Mouse (Mus musculus) layer of hippocampus, adult 9-10 months (tissue): ENCODE data around the gene AW551984.

Source experiments
- DNase-seq: peaks from one replicate; pipeline ENCODE4 v3.0.0; 2022; ENCODE audit warnings: low spot score

Gene AW551984

GRCm38 (mm10) chr9:39603999-39604453, at the start of gene AW551984:
TSS of gene AW551984 (minus strand) at chr9:39604403.
- no peak for DNase-seq

GRCm38 (mm10) chr9:39647382-39647781, 43.2 kb upstream of the AW551984 start:
- no peak for DNase-seq

- no peak for DNase-seq
Observed at GRCm38 (mm10) chr9:39644785-39645184, 40.6 kb upstream of the AW551984 start, which contains the start of gene Olfr961. TSS of gene Olfr961 (plus strand) at chr9:39645085.

- peak; percentile 18 for DNase-seq
Observed at GRCm38 (mm10) chr9:39633913-39634594, 29.9 kb upstream of the AW551984 start.

GRCm38 (mm10) chr9:39629069-39629468, 24.9 kb upstream of the AW551984 start:
- DNase-seq, result no peak

GRCm38 (mm10) chr9:39624711-39625110, 20.5 kb upstream of the AW551984 start:
- no peak for DNase-seq

- DNase-seq, result no peak
Observed at GRCm38 (mm10) chr9:39623783-39624182, 19.6 kb upstream of the AW551984 start.

- no peak for DNase-seq
Observed at GRCm38 (mm10) chr9:39621073-39621472, 16.9 kb upstream of the AW551984 start, which contains the start of gene Olfr960. TSS of gene Olfr960 (plus strand) at chr9:39621373.

GRCm38 (mm10) chr9:39611953-39612352, 7.8 kb upstream of the AW551984 start:
- no peak for DNase-seq

GRCm38 (mm10) chr9:39610355-39610754, 6.2 kb upstream of the AW551984 start, which contains the start of gene Olfr148:
TSS of gene Olfr148 (plus strand) at chr9:39610655.
- DNase-seq, result no peak

GRCm38 (mm10) chr9:39608497-39608896, 4.3 kb upstream of the AW551984 start:
- DNase-seq, result no peak

- DNase-seq, result no peak
Observed at GRCm38 (mm10) chr9:39603333-39603845, 814 bp downstream of the AW551984 start.

- no peak for DNase-seq
Observed at GRCm38 (mm10) chr9:39602536-39603332, 1.5 kb downstream of the AW551984 start.

GRCm38 (mm10) chr9:39577050-39577449, 27.2 kb downstream of the AW551984 start:
- no peak for DNase-seq

- no peak for DNase-seq
Observed at GRCm38 (mm10) chr9:39575469-39575868, 28.7 kb downstream of the AW551984 start, which contains the start of gene Olfr959. TSS of gene Olfr959 (minus strand) at chr9:39575569.

GRCm38 (mm10) chr9:39558349-39558647, 45.9 kb downstream of the AW551984 start:
- DNase-seq, result no peak

- peak; percentile 48 for DNase-seq
Observed at GRCm38 (mm10) chr9:39557529-39558348, 46.5 kb downstream of the AW551984 start.

- DNase-seq, result no peak
Observed at GRCm38 (mm10) chr9:39553946-39554345, 50.3 kb downstream of the AW551984 start, which contains the start of gene Olfr958. TSS of gene Olfr958 (minus strand) at chr9:39554054.

GRCm38 (mm10) chr9:39550806-39551205, 53.4 kb downstream of the AW551984 start:
- no peak for DNase-seq
